Mouse (Mus musculus) bone marrow macrophage, adult 2 months (primary cell): ENCODE results near the gene Wfdc6a.

ENCODE experiments used
- CTCF ChIP-seq: IDR thresholded peaks from 2 replicates; pipeline ENCODE4 v1.5.1; 2012; ENCODE audit warnings: low read depth, mild to moderate bottlenecking, low read length, moderate library complexity
- POLR2A ChIP-seq: IDR thresholded peaks from 2 replicates; pipeline ENCODE4 v1.6.1; 2012; ENCODE audit warnings: mild to moderate bottlenecking, low read depth, low read length, borderline replicate concordance

GRCm38 (mm10) chr2:164549963-164550894, 35.0 kb downstream of the Wfdc6a start:
- TF ChIP-seq CTCF (no peak), POLR2A (no peak)
